Mouse (Mus musculus) liver, adult 2 months (tissue): Measurements from ENCODE around the gene Kcne4.

Experiments used
- CTCF ChIP-seq: fragments of 200-500 bp; IDR thresholded peaks from 2 replicates; pipeline ENCODE4 v1.5.1; 2011; ENCODE audit warnings: low read depth, low read length, control low read depth
- POLR2A ChIP-seq: fragments of 200-500 bp; IDR thresholded peaks from 2 replicates; pipeline ENCODE4 v1.6.1; 2011; ENCODE audit warnings: low read length, control low read depth; ENCODE audit not compliant: insufficient read depth; ENCODE audit errors: extremely low read depth

DNA sequence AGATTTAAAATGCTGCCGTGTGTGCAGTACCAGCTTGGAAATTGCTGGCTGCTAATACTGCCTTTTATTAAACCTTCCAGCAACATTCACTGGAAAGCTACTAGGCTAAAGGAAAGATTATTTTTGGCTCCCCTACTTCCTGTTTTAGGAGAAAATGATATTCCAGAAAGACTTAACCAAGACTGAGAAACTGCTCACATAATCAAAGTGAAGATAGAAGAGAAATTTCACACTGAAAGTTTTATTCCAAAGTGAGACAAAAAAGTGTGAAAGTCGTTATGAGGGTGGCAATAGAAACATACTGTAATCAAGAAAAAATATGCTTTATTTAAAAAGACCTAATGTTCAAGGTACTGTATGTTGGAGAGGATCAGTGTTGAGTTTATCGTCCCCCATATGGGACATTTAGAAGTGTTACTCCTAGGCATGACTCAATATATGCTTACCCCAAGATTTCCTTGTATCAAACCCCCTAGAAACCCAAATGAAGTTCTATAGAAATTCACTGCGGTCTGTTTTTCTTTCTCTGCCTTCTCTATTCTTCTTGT is 48.3 kb downstream of the Kcne4 start:
- no peak for TF ChIP-seq CTCF
- TF ChIP-seq POLR2A = no peak
